Mouse (Mus musculus): ENCODE data around the gene Oxnad1.

GRCm38 (mm10) chr14:32084761-32085485, at the start of gene Oxnad1:
- TF ChIP-seq POLR2A (IDR thresholded peaks at IDR 0.05; ENCODE audit: low read depth, low read length): no peak
- no peak for TF ChIP-seq CTCF (IDR thresholded peaks at IDR 0.05; ENCODE audit: borderline replicate concordance, insufficient read depth, low read length)
